Mouse (Mus musculus) CH12.LX (cell line): ENCODE data around the gene Sox21. TPM values are rescaled to one million over a fixed set of nuclear protein-coding genes. Genes with fewer than 3 reads are reported as not detected.

Experiments
- DNase-seq: peaks from one replicate; pipeline ENCODE4 v3.0.0-alpha.2; 2013; ENCODE audit errors: extremely low read depth
- H3K27ac ChIP-seq: 2 replicates; pipeline ENCODE4 v1.5.1; 2012; ENCODE audit warnings: low read depth, mild to moderate bottlenecking, control low read depth, moderate library complexity; ENCODE audit not compliant: insufficient read depth
- H3K27me3 ChIP-seq: replicated peaks from 2 replicates; pipeline ENCODE3; 2012; ENCODE audit warnings: inconsistent platforms
- H3K36me3 ChIP-seq, 2 experiments: replicated peaks in 1 of 2; 2 replicates each; pipeline versions ENCODE3 to v1.6.1; 2012; ENCODE audit warnings: inconsistent platforms in 1 of 2, low read length in 1 of 2, mild to moderate bottlenecking in 1 of 2, mixed read lengths in 1 of 2, moderate library complexity in 1 of 2; ENCODE audit not compliant: control insufficient read depth in 1 of 2, insufficient read depth in 1 of 2
- H3K4me1 ChIP-seq, 2 experiments: 2 replicates each; pipeline ENCODE4 v1.6.1; 2012; ENCODE audit warnings: inconsistent platforms in 1 of 2, moderate library complexity in 1 of 2; ENCODE audit not compliant: insufficient read depth in 2 of 2, control insufficient read depth in 1 of 2
- H3K4me2 ChIP-seq: 2 replicates; pipeline ENCODE4 v1.6.1; 2012; ENCODE audit warnings: low read depth, mild to moderate bottlenecking, control low read depth; ENCODE audit not compliant: poor library complexity, insufficient read depth, severe bottlenecking
- H3K4me3 ChIP-seq, 3 experiments: fragments of 150-350 bp in 1 of 3; sonication (generic) in 1 of 3; replicated peaks in 1 of 3; 2 replicates each; pipeline versions ENCODE3 to v1.5.1; 2011 to 2012; ENCODE audit warnings: low read depth in 2 of 3, low read length in 2 of 3, mild to moderate bottlenecking in 2 of 3, moderate library complexity in 2 of 3, control low read depth in 1 of 3, improper control_type of control experiment in 1 of 3, inconsistent platforms in 1 of 3, mixed read lengths in 1 of 3; ENCODE audit not compliant: poor library complexity in 1 of 3
- H3K79me2 ChIP-seq: replicated peaks from 2 replicates; pipeline ENCODE4 v1.6.1; 2012; ENCODE audit warnings: mild to moderate bottlenecking, moderate library complexity; ENCODE audit not compliant: control insufficient read depth, poor library complexity, insufficient read depth, severe bottlenecking; ENCODE audit errors: extremely low read depth
- H3K9ac ChIP-seq: 2 replicates; pipeline ENCODE4 v1.6.1; 2012; ENCODE audit warnings: low read depth, mild to moderate bottlenecking, control low read depth, moderate library complexity; ENCODE audit not compliant: insufficient read depth
- H3K9me3 ChIP-seq: replicated peaks from 2 replicates; pipeline ENCODE3; 2012; ENCODE audit warnings: low read length, inconsistent platforms, mixed read lengths
- CHD2 ChIP-seq: IDR thresholded peaks from 2 replicates; pipeline ENCODE4 v1.6.1; 2011; ENCODE audit warnings: low read length, improper control_type of control experiment
- CTCF ChIP-seq, 2 experiments: IDR thresholded peaks in 1 of 2; conservative IDR thresholded peaks in 1 of 2; 2 replicates each; pipeline ENCODE4 v1.5.1; 2011 to 2012; ENCODE audit warnings: low read depth in 2 of 2, low read length in 2 of 2, improper control_type of control experiment in 1 of 2, inconsistent platforms in 1 of 2, mild to moderate bottlenecking in 1 of 2, moderate library complexity in 1 of 2
- ELF1 ChIP-seq: IDR thresholded peaks from 2 replicates; pipeline ENCODE4 v1.6.1; 2014; ENCODE audit warnings: low read depth, mild to moderate bottlenecking, inconsistent platforms, low read length, improper control_type of control experiment
- ETS1 ChIP-seq: conservative IDR thresholded peaks from 2 replicates; pipeline ENCODE4 v1.6.1; 2012; ENCODE audit warnings: low read depth, mild to moderate bottlenecking, inconsistent platforms, low read length, improper control_type of control experiment, moderate library complexity
- HCFC1 ChIP-seq: IDR thresholded peaks from 2 replicates; pipeline ENCODE4 v1.6.1; 2012; ENCODE audit warnings: low read depth, mild to moderate bottlenecking, inconsistent platforms, low read length, improper control_type of control experiment
- IRF4 ChIP-seq: IDR thresholded peaks from 2 replicates; pipeline ENCODE4 v1.6.1; 2014; ENCODE audit warnings: low read depth, mild to moderate bottlenecking, inconsistent platforms, low read length, improper control_type of control experiment
- JUN ChIP-seq: IDR thresholded peaks from 2 replicates; pipeline ENCODE4 v1.6.1; 2011; ENCODE audit warnings: low read depth, mild to moderate bottlenecking, low read length, improper control_type of control experiment, moderate library complexity; ENCODE audit not compliant: insufficient read depth
- JUND ChIP-seq: conservative IDR thresholded peaks from 2 replicates; pipeline ENCODE4 v1.6.1; 2011; ENCODE audit warnings: low read depth, low read length, improper control_type of control experiment
- KAT2A ChIP-seq: IDR thresholded peaks from 2 replicates; pipeline ENCODE4 v1.6.1; 2012; ENCODE audit warnings: low read length, improper control_type of control experiment, inconsistent platforms; ENCODE audit not compliant: insufficient replicate concordance
- MAX ChIP-seq: IDR thresholded peaks from 2 replicates; pipeline ENCODE4 v1.6.1; 2011; ENCODE audit warnings: low read length, improper control_type of control experiment
- MEF2A ChIP-seq: IDR thresholded peaks from 2 replicates; pipeline ENCODE4 v1.6.1; 2014; ENCODE audit warnings: low read depth, mild to moderate bottlenecking, inconsistent platforms, low read length, improper control_type of control experiment, borderline replicate concordance
- MXI1 ChIP-seq: IDR thresholded peaks from 2 replicates; pipeline ENCODE4 v1.6.1; 2011; ENCODE audit warnings: mild to moderate bottlenecking, low read depth, low read length, improper control_type of control experiment
- MYC ChIP-seq: IDR thresholded peaks from 2 replicates; pipeline ENCODE4 v1.6.1; 2011; ENCODE audit warnings: low read depth, mild to moderate bottlenecking, improper control_type of control experiment, low read length
- POLR2A ChIP-seq: IDR thresholded peaks from 2 replicates; pipeline ENCODE4 v1.6.1; 2011; ENCODE audit warnings: low read depth, mild to moderate bottlenecking, improper control_type of control experiment, low read length
- RAD21 ChIP-seq: IDR thresholded peaks from 2 replicates; pipeline ENCODE4 v1.6.1; 2011; ENCODE audit warnings: low read depth, mild to moderate bottlenecking, low read length, improper control_type of control experiment, moderate library complexity
- TBP ChIP-seq: conservative IDR thresholded peaks from 2 replicates; pipeline ENCODE4 v1.6.1; 2011; ENCODE audit warnings: low read depth, low read length, improper control_type of control experiment
- TCF12 ChIP-seq: IDR thresholded peaks from 2 replicates; pipeline ENCODE4 v1.6.1; 2014; ENCODE audit warnings: low read depth, mild to moderate bottlenecking, inconsistent platforms, low read length, improper control_type of control experiment
- UBTF ChIP-seq: IDR thresholded peaks from 2 replicates; pipeline ENCODE4 v1.6.1; 2012; ENCODE audit warnings: low read depth, mild to moderate bottlenecking, inconsistent platforms, low read length, improper control_type of control experiment, moderate library complexity
- ZC3H11A ChIP-seq: IDR thresholded peaks from 2 replicates; pipeline ENCODE4 v1.6.1; 2012; ENCODE audit warnings: low read depth, mild to moderate bottlenecking, inconsistent platforms, low read length, improper control_type of control experiment
- ZKSCAN1 ChIP-seq: IDR thresholded peaks from 2 replicates; pipeline ENCODE4 v1.6.1; 2012; ENCODE audit warnings: low read depth, inconsistent platforms, low read length, improper control_type of control experiment, borderline replicate concordance
- ZMIZ1 ChIP-seq: IDR thresholded peaks from 2 replicates; pipeline ENCODE4 v1.6.1; 2012; ENCODE audit warnings: low read depth, mild to moderate bottlenecking, inconsistent platforms, low read length, improper control_type of control experiment
- dilution Hi-C: fragments of 300-500 bp; cut with MboI; formaldehyde crosslinking; loops from 2 replicates; pipeline ENCODE4 v1.14.3; 2020; ENCODE audit warnings: low sequenced_read_pairs; ENCODE audit not compliant: extremely low pct_unique_long_range_greater_than_20kb, extremely low pct_ligation_motif_present
- in situ Hi-C: fragments of 300-500 bp; cut with MboI; formaldehyde crosslinking; loops from 3 replicates; pipeline ENCODE4 v1.14.3; 2019; ENCODE audit warnings: low sequenced_read_pairs, low pct_ligation_motif_present, low pct_unique_long_range_greater_than_20kb, mixed read lengths
- polyA plus RNA-seq: library from polyadenylated mRNA; unstranded; fragments of >175 nt; gene quantifications from 2 replicates; pipeline ENCODE4 v1.2.1, GENCODE M21; 2012; ENCODE audit warnings: low read depth; ENCODE audit not compliant: insufficient read length
- total RNA-seq, 2 experiments: library from RNA; depleted of rRNA; stranded (reverse); fragments of 300-350 nt in 1 of 2; fragments of >200 nt in 1 of 2; gene quantifications; 2 replicates each; pipeline ENCODE4 v1.2.3; 2012 to 2014

Gene Sox21
- total and polyA plus RNA-seq, 3 experiments: not detected

DNA sequence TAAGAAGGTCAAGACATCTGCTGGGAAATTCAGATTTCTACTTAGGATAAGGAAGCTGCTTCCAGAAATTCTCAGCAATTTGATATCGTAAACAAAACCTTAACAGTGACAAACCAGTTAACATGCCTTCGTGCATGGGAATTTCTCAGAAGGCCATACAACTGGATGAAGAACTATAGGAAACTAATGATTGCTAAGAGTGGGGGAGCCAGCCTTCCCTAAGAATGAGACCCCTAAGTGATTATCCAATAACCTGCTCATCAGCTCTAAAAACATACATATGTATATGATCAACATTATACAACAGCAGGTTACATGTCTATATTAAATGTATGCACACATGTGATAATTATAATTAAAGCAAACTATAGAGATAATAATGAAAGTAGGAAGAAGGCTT lies 29.8 kb upstream of the Sox21 start, which contains the start of gene Gm9376:
Gm9376 (plus strand) TSS at position 301 of the 400 bp plus-strand sequence.
- Histone ChIP-seq H3K4me1 (peaks cover 0 to 8% of the 10 kb centered on the region in 2 experiments; a peak in 1 of 4 replicates), H3K27me3 (no peaks in the 10 kb centered on the region), H3K4me2 (no peak within 1 kb of the TSS), H3K79me2 (no peaks in the 10 kb centered on the region), H3K9me3 (no peaks in the 10 kb centered on the region), H3K27ac (no peak within 1 kb of the TSS), H3K9ac (no peak within 1 kb of the TSS), H3K4me3 (no peak within 1 kb of the TSS), H3K36me3 (no peaks in the 10 kb centered on the region)
- in situ Hi-C loops (no loop called here), dilution Hi-C loops (no loop called here)
- no peak for TF ChIP-seq MXI1
- TF ChIP-seq HCFC1: no peak
- TF ChIP-seq RAD21: no peak
- TF ChIP-seq KAT2A: no peak
- no peak for TF ChIP-seq JUN
- TF ChIP-seq MEF2A: no peak
- no peak for TF ChIP-seq IRF4
- TF ChIP-seq UBTF: no peak
- TF ChIP-seq JUND: no peak
- TF ChIP-seq ELF1: no peak
- no peak for TF ChIP-seq ZC3H11A
- TF ChIP-seq TCF12: no peak
- TF ChIP-seq CTCF (conservative IDR thresholded peaks at IDR 0.05 in 1 of 2, IDR thresholded peaks at IDR 0.05 in 1 of 2; ENCODE audit: low read depth in 2 of 2, low read length in 2 of 2): no peak
- TF ChIP-seq POLR2A: no peak
- no peak for TF ChIP-seq CHD2
- no peak for TF ChIP-seq MYC
- no peak for TF ChIP-seq ZKSCAN1
- no peak for TF ChIP-seq TBP
- DNase-seq: no peak

DNA sequence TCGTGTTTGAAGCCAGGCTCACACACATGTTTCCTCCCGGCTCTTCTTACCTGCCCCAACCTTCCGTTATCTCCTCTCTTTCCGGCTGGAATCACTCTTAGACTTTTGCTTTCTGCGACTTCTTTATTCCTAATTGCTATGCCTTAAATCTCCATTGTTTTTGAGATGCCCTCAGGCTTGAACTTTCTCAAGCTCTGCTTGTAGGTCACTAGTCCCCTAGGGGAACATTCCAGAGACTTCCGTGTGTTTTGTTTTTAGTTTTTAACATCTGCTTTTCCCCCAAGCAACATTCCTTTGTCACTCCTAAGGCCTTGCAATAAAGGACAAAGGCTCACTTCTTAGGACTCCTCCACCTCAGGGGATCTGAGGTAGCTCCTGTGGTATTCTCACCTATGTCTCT lies 16.6 kb upstream of the Sox21 start:
- Histone ChIP-seq H3K4me1 (peaks cover 7 to 10% of the 10 kb centered on the region in 2 experiments), H3K27ac (no peak overlapping the region), H3K9ac (no peak overlapping the region), H3K4me2 (no peak overlapping the region), H3K79me2 (no peaks in the 10 kb centered on the region), H3K36me3 (no peaks in the 10 kb centered on the region), H3K9me3 (no peaks in the 10 kb centered on the region), H3K27me3 (no peaks in the 10 kb centered on the region), H3K4me3 (no peak overlapping the region)
- in situ Hi-C loops: no loop called here
- dilution Hi-C loops: no loop called here
- DNase-seq: no peak
- no peak for TF ChIP-seq UBTF
- no peak for TF ChIP-seq ZMIZ1
- TF ChIP-seq ETS1: no peak
- no peak for TF ChIP-seq ZC3H11A
- no peak for TF ChIP-seq MAX
